Mouse (Mus musculus): ENCODE measurements around the gene Gm6657. TPM values are rescaled to one million over a fixed set of nuclear protein-coding genes. Genes with fewer than 3 reads are reported as not detected.

The Gm6657 gene
- polyA plus RNA-seq, 1 experiment from 2014 or later, result not detected

GRCm38 (mm10) chr12:78232560-78232959 is 38.5 kb downstream of the Gm6657 start:
- H3K4me3 ChIP-seq (ENCODE audit: low read depth, low read length), result no peak overlapping the region
- no peak overlapping the region for H3K9ac ChIP-seq (ENCODE audit: low read length)
- no peaks in the 10 kb centered on the region; the same call in 1 of the 2 replicates for H3K4me1 ChIP-seq (replicated peaks; ENCODE audit: control insufficient read depth, insufficient read depth, low read length)
- no peak for DNase-seq (ENCODE audit: low spot score)
- no peaks in the 10 kb centered on the region for H3K36me3 ChIP-seq (ENCODE audit: control insufficient read depth, insufficient read depth, low read length)
- no peak overlapping the region for H3K27ac ChIP-seq (ENCODE audit: low read depth, low read length)
- no peak for ATAC-seq (replicated peaks; ENCODE audit: low FRiP score)
- H3K4me2 ChIP-seq (ENCODE audit: low read depth, low read length, severe bottlenecking), result no peak overlapping the region
- H3K9me3 ChIP-seq (ENCODE audit: control insufficient read depth, low read length), result no peaks in the 10 kb centered on the region
- H3K27me3 ChIP-seq (ENCODE audit: control insufficient read depth, insufficient read depth, low read length), result no peaks in the 10 kb centered on the region

GRCm38 (mm10) chr12:78248366-78248765 is 54.3 kb downstream of the Gm6657 start:
- Histone ChIP-seq H3K27me3 (ENCODE audit: control insufficient read depth, insufficient read depth, low read length) (no peaks in the 10 kb centered on the region), H3K36me3 (ENCODE audit: control insufficient read depth, insufficient read depth, low read length) (no peaks in the 10 kb centered on the region), H3K4me2 (ENCODE audit: low read depth, low read length, severe bottlenecking) (no peak overlapping the region), H3K9me3 (ENCODE audit: control insufficient read depth, low read length) (no peaks in the 10 kb centered on the region), H3K9ac (ENCODE audit: low read length) (no peak overlapping the region), H3K4me1 (replicated peaks; ENCODE audit: control insufficient read depth, insufficient read depth, low read length) (no peaks in the 10 kb centered on the region), H3K27ac (ENCODE audit: low read depth, low read length) (no peak overlapping the region), H3K4me3 (ENCODE audit: low read depth, low read length) (no peak overlapping the region)
- WGBS, result 66% methylated on average over 1 of the region's 1 CpGs
- no peak for DNase-seq (ENCODE audit: low spot score)
- no peak for ATAC-seq (replicated peaks; ENCODE audit: low FRiP score)

GRCm38 (mm10) chr12:78249151-78249550 is 55.1 kb downstream of the Gm6657 start:
- Histone ChIP-seq H3K27ac (ENCODE audit: low read depth, low read length) (no peak overlapping the region), H3K36me3 (ENCODE audit: control insufficient read depth, insufficient read depth, low read length) (no peaks in the 10 kb centered on the region), H3K27me3 (ENCODE audit: control insufficient read depth, insufficient read depth, low read length) (no peaks in the 10 kb centered on the region), H3K4me1 (replicated peaks; ENCODE audit: control insufficient read depth, insufficient read depth, low read length) (no peaks in the 10 kb centered on the region), H3K4me3 (ENCODE audit: low read depth, low read length) (no peak overlapping the region), H3K9me3 (ENCODE audit: control insufficient read depth, low read length) (no peaks in the 10 kb centered on the region), H3K4me2 (ENCODE audit: low read depth, low read length, severe bottlenecking) (no peak overlapping the region), H3K9ac (ENCODE audit: low read length) (no peak overlapping the region)
- ATAC-seq (replicated peaks; ENCODE audit: low FRiP score) (no peak), DNase-seq (ENCODE audit: low spot score) (no peak)

Other genes with a start within 250 kb of the Gm6657 start
- gene Gphn, start 32.1 kb downstream of the Gm6657 start, polyA plus RNA-seq (2014; fragmentation: Nextera tagmentation; extraction: Ambion mirVana), result 19.1 and 19.5 TPM in 2 replicates

Measured in forebrain, embryonic 11.5 days (tissue).